Mouse (Mus musculus) stomach, postnatal 0 days (tissue): ENCODE measurements around the gene Ptma.

Experiments used
- CTCF ChIP-seq: IDR thresholded peaks from 2 replicates; pipeline ENCODE4 v1.5.1; 2016; ENCODE audit warnings: antibody characterized with exemption, low read depth, mild to moderate bottlenecking, moderate library complexity
- EP300 ChIP-seq: optimal IDR thresholded peaks from 2 replicates; pipeline ENCODE3; 2016; ENCODE audit warnings: antibody characterized with exemption

GRCm38 (mm10) chr1:86517076-86517475 lies 9.4 kb upstream of the Ptma start:
- TF ChIP-seq EP300 (no peak), CTCF (no peak)
